Mouse (Mus musculus) right cerebral cortex, postnatal 10 days (tissue): ENCODE measurements at regions not wholly inside any gene's neighbourhood (a gene's known extent, or its start where the extent isn't known, plus 50 kb on each side); places are given as distances from the start of the nearest gene placed in this dataset.

Experiments used
- DNase-seq, 2 experiments: peaks; one replicate each; pipeline ENCODE4 v3.0.0; 2021; ENCODE audit warnings: low spot score in 2 of 2

GRCm38 (mm10) chr1:120759380-120759779 is 157.2 kb downstream of the En1 start:
- DNase-seq, result no peak

GRCm38 (mm10) chr1:120761364-120761763 is 159.1 kb downstream of the En1 start:
- DNase-seq, result no peak

GRCm38 (mm10) chr1:120762498-120762897 is 160.3 kb downstream of the En1 start:
- DNase-seq, result no peak

- no peak for DNase-seq
Observed at GRCm38 (mm10) chr1:120762921-120763595, 160.8 kb downstream of the En1 start.

- no peak for DNase-seq
Observed at GRCm38 (mm10) chr1:120767054-120767453, 164.8 kb downstream of the En1 start.

GRCm38 (mm10) chr1:120771269-120771668 is 169.1 kb downstream of the En1 start:
- no peak for DNase-seq

- DNase-seq, result no peak
Observed at GRCm38 (mm10) chr1:120776906-120777305, 174.7 kb downstream of the En1 start.

GRCm38 (mm10) chr1:120777468-120777867 is 175.2 kb downstream of the En1 start:
- DNase-seq, result no peak

- peak; percentile 42 to 43 for DNase-seq
Observed at GRCm38 (mm10) chr1:120795245-120795644, 193.0 kb downstream of the En1 start.

- no peak for DNase-seq
Observed at GRCm38 (mm10) chr1:120801248-120801979, 199.2 kb downstream of the En1 start.

- no peak for DNase-seq
Observed at GRCm38 (mm10) chr1:120801980-120802364, 199.8 kb downstream of the En1 start.

- DNase-seq, result no peak
Observed at GRCm38 (mm10) chr1:120814441-120814840, 212.2 kb downstream of the En1 start.

GRCm38 (mm10) chr1:120816237-120816820 is 214.1 kb downstream of the En1 start:
- DNase-seq, result no peak

- peak in 1 of 2 experiments; percentile 31 for DNase-seq
Observed at GRCm38 (mm10) chr1:120817563-120817962, 215.3 kb downstream of the En1 start.

GRCm38 (mm10) chr1:120831975-120832374 is 229.8 kb downstream of the En1 start:
- DNase-seq, result no peak

- no peak for DNase-seq
Observed at GRCm38 (mm10) chr1:120842596-120842995, 240.4 kb downstream of the En1 start.

- no peak for DNase-seq
Observed at GRCm38 (mm10) chr1:120846146-120846545, 243.9 kb downstream of the En1 start.

- peak; percentile 22 to 25 for DNase-seq
Observed at GRCm38 (mm10) chr1:120851860-120852503, 249.8 kb downstream of the En1 start.

- DNase-seq, result no peak
Observed at GRCm38 (mm10) chr1:120857566-120857965, 255.3 kb downstream of the En1 start.

GRCm38 (mm10) chr1:120859546-120859945 is 257.3 kb downstream of the En1 start:
- no peak for DNase-seq

- no peak for DNase-seq
Observed at GRCm38 (mm10) chr1:120872554-120872953, 270.3 kb downstream of the En1 start.

- no peak for DNase-seq
Observed at GRCm38 (mm10) chr1:120882959-120883549, 280.8 kb downstream of the En1 start.
